Mouse (Mus musculus): ENCODE measurements around the gene Mlc1. TPM values are rescaled to one million over a fixed set of nuclear protein-coding genes. Genes with fewer than 3 reads are reported as not detected.

The Mlc1 gene
- polyA plus RNA-seq, 1 experiment from 2014 or later: 8.0 TPM

DNA sequence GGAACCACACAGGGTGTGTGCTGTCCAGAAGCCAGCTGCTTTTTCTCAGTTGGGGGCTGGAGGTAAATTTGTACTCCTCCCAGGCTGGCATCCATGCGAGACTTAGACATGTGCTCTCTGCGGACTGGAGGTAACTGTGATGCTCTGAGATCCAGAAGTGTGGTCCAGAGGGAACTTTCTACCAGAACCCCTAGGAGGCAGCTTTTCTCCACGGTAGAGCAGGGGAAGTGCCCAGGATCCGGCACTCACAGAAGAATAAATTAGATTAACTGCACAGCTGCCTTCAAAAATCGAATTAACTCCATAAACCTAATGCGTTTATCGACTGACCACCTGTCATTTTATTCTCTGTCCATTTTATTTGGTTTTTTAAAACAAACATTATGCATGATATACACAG is 44.7 kb downstream of the Mlc1 start:
- ATAC-seq (ENCODE audit: low read depth): no peak
- Histone ChIP-seq H3K4me1 (replicated peaks) (no peaks in the 10 kb centered on the region), H3K36me3 (no peaks in the 10 kb centered on the region), H3K27me3 (no peaks in the 10 kb centered on the region), H3K4me3 (no peak overlapping the region), H3K9me3 (no peaks in the 10 kb centered on the region), H3K4me2 (no peak overlapping the region), H3K9ac (no peak overlapping the region), H3K27ac (replicated peaks) (no peak overlapping the region)
- 62% methylated on average over 7 of the region's 7 CpGs for WGBS

DNA sequence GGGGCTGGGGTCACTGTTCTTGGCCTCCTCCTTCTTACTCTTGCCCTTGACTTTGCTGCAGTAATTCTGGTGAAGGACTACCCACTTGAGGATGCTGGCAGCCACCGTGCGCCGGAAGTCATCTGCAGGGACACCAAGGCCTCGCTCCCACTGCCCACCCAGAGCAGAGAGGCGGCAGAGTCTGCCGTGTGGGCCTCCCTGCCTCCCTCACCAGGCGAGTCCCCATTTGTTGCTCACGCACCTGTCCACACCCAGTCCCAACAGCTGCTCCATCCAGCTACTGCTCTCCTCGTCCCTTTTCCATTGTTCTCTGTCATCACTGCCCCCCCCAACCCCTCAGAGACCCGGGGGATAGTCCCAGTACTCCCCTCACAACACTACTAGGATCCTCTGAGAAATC is 46.1 kb downstream of the Mlc1 start:
- no peaks in the 10 kb centered on the region for H3K27me3 ChIP-seq
- H3K9ac ChIP-seq: no peak overlapping the region
- no peaks in the 10 kb centered on the region for H3K36me3 ChIP-seq
- 92% methylated on average over 10 of the region's 10 CpGs for WGBS
- H3K27ac ChIP-seq (replicated peaks): no peak overlapping the region
- no peak overlapping the region for H3K4me2 ChIP-seq
- H3K4me1 ChIP-seq (replicated peaks): no peaks in the 10 kb centered on the region
- H3K9me3 ChIP-seq: no peaks in the 10 kb centered on the region
- ATAC-seq (ENCODE audit: low read depth): no peak
- H3K4me3 ChIP-seq: no peak overlapping the region

- ATAC-seq (ENCODE audit: low read depth): no peak
- WGBS: 78% methylated on average over 6 of the region's 6 CpGs
These were observed 56.9 kb downstream of the Mlc1 start for GRCm38 (mm10) chr15:88921992-88922310.

DNA sequence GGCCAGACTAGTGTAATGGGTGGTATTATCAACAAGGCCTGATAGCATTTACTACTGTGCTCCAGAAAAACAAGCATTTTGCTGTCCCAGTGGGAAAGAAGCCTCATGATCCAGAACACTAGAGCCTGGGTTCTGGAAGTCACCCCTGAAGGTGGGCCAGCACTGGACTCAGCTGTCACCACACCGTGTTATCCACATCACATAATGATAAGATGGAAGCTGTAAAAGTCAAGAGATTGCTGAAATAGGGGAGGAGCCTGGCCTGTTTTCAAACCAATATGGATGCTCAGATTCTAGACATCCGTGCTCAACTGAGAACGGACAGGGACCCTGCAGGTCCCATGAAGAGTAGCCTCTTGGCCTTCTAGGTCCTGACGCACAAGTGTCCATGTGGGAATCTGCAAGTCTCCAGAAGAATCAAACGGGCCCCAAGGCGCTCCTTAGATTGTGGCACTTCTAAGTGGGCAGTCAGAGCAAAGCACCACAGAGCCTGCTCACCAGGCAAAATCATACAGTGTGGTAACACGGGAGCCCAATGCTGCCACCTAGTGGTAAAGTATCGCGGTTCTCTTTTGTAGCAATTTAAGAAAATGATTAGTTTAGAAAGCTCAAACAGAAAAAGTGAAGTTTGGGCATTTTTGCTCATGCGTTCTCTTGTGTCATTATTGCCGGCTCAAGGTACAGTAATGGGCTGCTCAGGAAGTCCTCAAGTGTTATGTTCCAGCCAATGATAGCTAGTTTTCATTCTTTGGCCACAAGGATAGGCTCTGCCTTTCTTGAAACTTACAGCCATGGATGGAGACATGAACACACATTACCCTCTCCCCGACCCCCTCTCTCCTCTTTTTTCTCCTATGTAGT is 57.4 kb downstream of the Mlc1 start:
- H3K4me2 ChIP-seq: 0 out of 2 replicates have a peak overlapping the region, but pooled peaks have one; percentile 12
- no peaks in the 10 kb centered on the region for H3K36me3 ChIP-seq
- peak; percentile 79 for ATAC-seq (ENCODE audit: low read depth)
- no peak overlapping the region for H3K4me3 ChIP-seq
- 27% methylated on average over 12 of the region's 12 CpGs for WGBS
- 0 out of 2 replicates have a peak overlapping the region, but pooled peaks have one; percentile 31 for H3K9ac ChIP-seq
- H3K9me3 ChIP-seq: no peaks in the 10 kb centered on the region
- no peaks in the 10 kb centered on the region for H3K4me1 ChIP-seq (replicated peaks)
- no peak overlapping the region for H3K27ac ChIP-seq (replicated peaks)
- H3K27me3 ChIP-seq: no peaks in the 10 kb centered on the region

More at GRCm38 (mm10) chr15:88921992-88922310, 56.9 kb downstream of the Mlc1 start:
- H3K4me1 ChIP-seq (replicated peaks): no peaks in the 10 kb centered on the region
- no peaks in the 10 kb centered on the region for H3K36me3 ChIP-seq
- H3K9ac ChIP-seq: no peak overlapping the region
- no peaks in the 10 kb centered on the region for H3K9me3 ChIP-seq
- H3K27ac ChIP-seq (replicated peaks): no peak overlapping the region
- no peak overlapping the region for H3K4me3 ChIP-seq
- no peak overlapping the region for H3K4me2 ChIP-seq
- no peaks in the 10 kb centered on the region for H3K27me3 ChIP-seq

GRCm38 (mm10) chr15:88920065-88920464 is 58.7 kb downstream of the Mlc1 start:
- Histone ChIP-seq H3K27me3 (no peaks in the 10 kb centered on the region), H3K36me3 (no peaks in the 10 kb centered on the region), H3K9me3 (no peaks in the 10 kb centered on the region), H3K4me2 (no peak overlapping the region), H3K27ac (replicated peaks) (no peak overlapping the region), H3K9ac (no peak overlapping the region), H3K4me3 (no peak overlapping the region), H3K4me1 (replicated peaks) (no peaks in the 10 kb centered on the region)
- 95% methylated on average over 1 of the region's 1 CpGs for WGBS
- ATAC-seq (ENCODE audit: low read depth): no peak

- H3K4me3 ChIP-seq: no peak overlapping the region
- H3K27me3 ChIP-seq: no peaks in the 10 kb centered on the region
- H3K9me3 ChIP-seq: no peaks in the 10 kb centered on the region
- WGBS: 81% methylated on average over 12 of the region's 12 CpGs
- H3K4me2 ChIP-seq: no peak overlapping the region
- no peak overlapping the region for H3K27ac ChIP-seq (replicated peaks)
- H3K36me3 ChIP-seq: no peaks in the 10 kb centered on the region
- ATAC-seq (ENCODE audit: low read depth): no peak
- no peak overlapping the region for H3K9ac ChIP-seq
- no peaks in the 10 kb centered on the region for H3K4me1 ChIP-seq (replicated peaks)
These were observed 59.5 kb downstream of the Mlc1 start for GRCm38 (mm10) chr15:88919328-88919727.

DNA sequence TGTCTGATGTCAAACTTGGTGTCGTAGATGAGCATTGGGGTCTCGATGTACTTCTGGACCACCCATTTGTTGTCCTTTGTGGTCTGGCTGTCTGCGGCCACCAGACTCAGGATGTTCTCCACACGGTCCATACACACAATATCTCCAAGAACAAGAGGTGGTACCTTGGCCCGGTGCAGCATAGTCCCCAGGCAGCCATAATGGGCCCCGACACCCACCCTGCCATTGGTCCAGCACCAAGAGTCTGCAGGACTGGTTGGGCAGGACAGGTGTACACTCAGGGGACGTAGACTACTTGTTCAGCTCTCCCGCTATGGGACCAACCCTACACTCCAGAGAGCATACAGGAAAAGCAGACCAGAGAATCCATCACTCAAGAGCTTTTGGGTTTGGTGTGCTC is 61.7 kb downstream of the Mlc1 start:
- no peak overlapping the region for H3K4me3 ChIP-seq
- no peak overlapping the region for H3K4me2 ChIP-seq
- no peak overlapping the region for H3K27ac ChIP-seq (replicated peaks)
- no peaks in the 10 kb centered on the region for H3K36me3 ChIP-seq
- no peaks in the 10 kb centered on the region for H3K9me3 ChIP-seq
- H3K9ac ChIP-seq: no peak overlapping the region
- WGBS: 98% methylated on average over 8 of the region's 8 CpGs
- H3K27me3 ChIP-seq: no peaks in the 10 kb centered on the region
- ATAC-seq (ENCODE audit: low read depth): no peak
- H3K4me1 ChIP-seq (replicated peaks): no peaks in the 10 kb centered on the region

DNA sequence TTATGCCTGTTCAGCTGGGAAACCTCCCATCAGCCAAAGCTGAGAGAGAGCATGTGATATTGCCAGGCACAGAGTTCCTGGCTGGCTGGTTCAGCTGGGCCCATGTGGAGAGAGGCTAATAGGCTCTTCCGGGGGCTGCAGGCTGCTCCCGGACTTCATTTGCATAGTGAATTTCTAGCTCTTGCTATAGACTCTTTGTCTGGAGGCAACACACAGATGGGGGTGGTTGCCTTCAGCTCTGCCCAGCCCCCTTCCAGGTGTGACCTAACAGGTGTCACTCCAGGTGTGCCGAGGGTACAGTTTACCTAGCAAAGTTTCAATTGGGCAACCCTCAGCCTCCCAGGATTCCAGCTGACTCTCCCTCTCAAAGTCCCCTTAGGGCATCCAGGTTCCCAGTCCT is 62.4 kb downstream of the Mlc1 start:
- H3K27me3 ChIP-seq: no peaks in the 10 kb centered on the region
- no peaks in the 10 kb centered on the region for H3K9me3 ChIP-seq
- H3K27ac ChIP-seq (replicated peaks): no peak overlapping the region
- H3K4me1 ChIP-seq (replicated peaks): no peaks in the 10 kb centered on the region
- no peak overlapping the region for H3K4me2 ChIP-seq
- H3K9ac ChIP-seq: no peak overlapping the region
- no peak overlapping the region for H3K4me3 ChIP-seq
- ATAC-seq (ENCODE audit: low read depth): no peak
- WGBS: 45% methylated on average over 3 of the region's 3 CpGs
- no peaks in the 10 kb centered on the region for H3K36me3 ChIP-seq

GRCm38 (mm10) chr15:88915046-88915445 is 63.8 kb downstream of the Mlc1 start:
- Histone ChIP-seq H3K4me1 (replicated peaks) (no peaks in the 10 kb centered on the region), H3K36me3 (no peaks in the 10 kb centered on the region), H3K27ac (replicated peaks) (no peak overlapping the region), H3K4me2 (no peak overlapping the region), H3K4me3 (no peak overlapping the region), H3K9me3 (no peaks in the 10 kb centered on the region), H3K27me3 (no peaks in the 10 kb centered on the region), H3K9ac (no peak overlapping the region)
- ATAC-seq (ENCODE audit: low read depth): no peak
- 95% methylated on average over 7 of the region's 7 CpGs for WGBS

DNA sequence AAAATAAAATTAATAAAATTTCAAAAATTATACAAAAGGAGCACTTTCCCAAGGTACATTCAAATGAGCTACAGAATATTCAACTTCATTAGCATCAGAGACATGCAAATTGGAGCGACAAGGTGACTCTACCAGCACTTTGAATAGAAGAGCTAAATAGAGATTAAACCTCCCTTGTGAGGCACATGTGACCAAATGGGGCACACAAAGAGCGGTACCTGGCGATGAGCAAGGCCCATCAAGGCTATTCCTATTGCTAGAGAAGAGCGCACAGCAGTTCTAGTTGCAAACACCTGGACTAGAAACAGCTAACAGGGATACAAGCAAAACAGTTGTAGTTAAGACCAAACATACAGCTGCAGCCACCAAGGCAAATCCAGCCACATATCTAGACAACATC is 72.5 kb downstream of the Mlc1 start:
- 70% methylated on average over 4 of the region's 4 CpGs for WGBS

More for the DNA sequence above, 72.5 kb downstream of the Mlc1 start:
- Histone ChIP-seq H3K4me2 (no peak overlapping the region), H3K4me1 (replicated peaks) (no peaks in the 10 kb centered on the region), H3K9me3 (no peaks in the 10 kb centered on the region), H3K9ac (no peak overlapping the region), H3K36me3 (no peaks in the 10 kb centered on the region), H3K27ac (replicated peaks) (no peak overlapping the region), H3K4me3 (no peak overlapping the region), H3K27me3 (no peaks in the 10 kb centered on the region)
- no peak for ATAC-seq (ENCODE audit: low read depth)

Other genes starting within 250 kb of the Mlc1 start
- 18.1 and 20.3 TPM in 2 replicates for gene Brd1, start 244.8 kb downstream of the Mlc1 start, polyA plus RNA-seq (2015; fragmentation: Nextera tagmentation; extraction: Ambion mirVana)
- 22.5 and 24.7 TPM in 2 replicates for gene Zbed4, start 227.3 kb downstream of the Mlc1 start, polyA plus RNA-seq (2015; fragmentation: Nextera tagmentation; extraction: Ambion mirVana)
- gene Alg12, start 159.7 kb downstream of the Mlc1 start, polyA plus RNA-seq (2015; fragmentation: Nextera tagmentation; extraction: Ambion mirVana): 7.8 and 9.3 TPM in 2 replicates
- 62.4 and 70.9 TPM in 2 replicates for gene Creld2, start 159.4 kb downstream of the Mlc1 start, polyA plus RNA-seq (2015; fragmentation: Nextera tagmentation; extraction: Ambion mirVana)
- 51.2 and 52.5 TPM in 2 replicates for gene Pim3, start 116.8 kb downstream of the Mlc1 start, polyA plus RNA-seq (2015; fragmentation: Nextera tagmentation; extraction: Ambion mirVana)
- gene Ttll8, start 24.6 kb downstream of the Mlc1 start, polyA plus RNA-seq (2015; fragmentation: Nextera tagmentation; extraction: Ambion mirVana): not detected in 2 replicates
- 0.11 TPM in 1 of 2 replicates, not detected in the other for gene Mov10l1, start 3.9 kb upstream of the Mlc1 start, polyA plus RNA-seq (2015; fragmentation: Nextera tagmentation; extraction: Ambion mirVana)
- 2.8 and 3.4 TPM in 2 replicates for gene Panx2, start 80.7 kb upstream of the Mlc1 start, polyA plus RNA-seq (2015; fragmentation: Nextera tagmentation; extraction: Ambion mirVana)
- 39.6 and 46.8 TPM in 2 replicates for gene Trabd, start 96.1 kb upstream of the Mlc1 start, polyA plus RNA-seq (2015; fragmentation: Nextera tagmentation; extraction: Ambion mirVana)
- 21.0 and 21.9 TPM in 2 replicates for gene Selenoo, start 110.1 kb upstream of the Mlc1 start, polyA plus RNA-seq (2015; fragmentation: Nextera tagmentation; extraction: Ambion mirVana)
- gene Tubgcp6, start 144.1 kb upstream of the Mlc1 start, polyA plus RNA-seq (2015; fragmentation: Nextera tagmentation; extraction: Ambion mirVana): 15.8 and 16.7 TPM in 2 replicates
- gene Hdac10, start 149.7 kb upstream of the Mlc1 start, polyA plus RNA-seq (2015; fragmentation: Nextera tagmentation; extraction: Ambion mirVana): 23.9 and 26.7 TPM in 2 replicates
- gene Mapk12, start 161.7 kb upstream of the Mlc1 start, polyA plus RNA-seq (2015; fragmentation: Nextera tagmentation; extraction: Ambion mirVana): 6.7 and 7.0 TPM in 2 replicates
- gene Mapk11, start 170.6 kb upstream of the Mlc1 start, polyA plus RNA-seq (2015; fragmentation: Nextera tagmentation; extraction: Ambion mirVana): 35.8 and 40.2 TPM in 2 replicates
- gene Plxnb2, start 201.8 kb upstream of the Mlc1 start, polyA plus RNA-seq (2015; fragmentation: Nextera tagmentation; extraction: Ambion mirVana): 89.8 and 94.5 TPM in 2 replicates
- 68.9 and 71.8 TPM in 2 replicates for gene Dennd6b, start 217.5 kb upstream of the Mlc1 start, polyA plus RNA-seq (2015; fragmentation: Nextera tagmentation; extraction: Ambion mirVana)
- gene Ppp6r2, start 232.5 kb upstream of the Mlc1 start, polyA plus RNA-seq (2015; fragmentation: Nextera tagmentation; extraction: Ambion mirVana): 64.8 and 76.9 TPM in 2 replicates